Mouse (Mus musculus): ENCODE data around the gene Nt5m.
A peak's percentile ranks its signal among the peaks of the same experiment; 100 is the strongest.

Nt5m gene

GRCm38 (mm10) chr11:59839459-59840126 is 346 bp downstream of the Nt5m start, which contains the start of gene Cops3:
TSS of gene Cops3 (minus strand) at chr11:59839838.
- DNase-seq (ENCODE audit: low spot score) = peak; percentile 94

- DNase-seq (ENCODE audit: low spot score) = no peak
Observed at GRCm38 (mm10) chr11:59846311-59846710, 7.1 kb downstream of the Nt5m start.

GRCm38 (mm10) chr11:59847131-59847530 is 7.9 kb downstream of the Nt5m start:
- DNase-seq (ENCODE audit: low spot score) = peak; percentile 65

GRCm38 (mm10) chr11:59847891-59848884 is 8.9 kb downstream of the Nt5m start:
- peak; percentile 85 for DNase-seq (ENCODE audit: low spot score)

- no peak for DNase-seq (ENCODE audit: low spot score)
Observed at GRCm38 (mm10) chr11:59852865-59853264, 13.6 kb downstream of the Nt5m start.

- DNase-seq (ENCODE audit: low spot score) = no peak
Observed at GRCm38 (mm10) chr11:59860467-59860866, 21.2 kb downstream of the Nt5m start.

GRCm38 (mm10) chr11:59864316-59864715 is 25.1 kb downstream of the Nt5m start:
- DNase-seq (ENCODE audit: low spot score) = no peak

- no peak for DNase-seq (ENCODE audit: low spot score)
Observed at GRCm38 (mm10) chr11:59872124-59872523, 32.9 kb downstream of the Nt5m start.

GRCm38 (mm10) chr11:59880031-59880430 is 40.8 kb downstream of the Nt5m start:
- DNase-seq (ENCODE audit: low spot score) = peak; percentile 91

- DNase-seq (ENCODE audit: low spot score) = no peak
Observed at GRCm38 (mm10) chr11:59885217-59885986, 46.2 kb downstream of the Nt5m start.

GRCm38 (mm10) chr11:59886952-59887351 is 47.7 kb downstream of the Nt5m start:
- no peak for DNase-seq (ENCODE audit: low spot score)

GRCm38 (mm10) chr11:59888151-59888550 is 48.9 kb downstream of the Nt5m start:
- DNase-seq (ENCODE audit: low spot score) = no peak

- no peak for DNase-seq (ENCODE audit: low spot score)
Observed at GRCm38 (mm10) chr11:59891854-59892253, 52.6 kb downstream of the Nt5m start.

GRCm38 (mm10) chr11:59893153-59893788 is 54.0 kb downstream of the Nt5m start:
- DNase-seq (ENCODE audit: low spot score) = peak; percentile 73

GRCm38 (mm10) chr11:59894916-59895315 is 55.7 kb downstream of the Nt5m start:
- no peak for DNase-seq (ENCODE audit: low spot score)

- DNase-seq (ENCODE audit: low spot score) = no peak
Observed at GRCm38 (mm10) chr11:59895316-59895715, 56.1 kb downstream of the Nt5m start.

GRCm38 (mm10) chr11:59897981-59898599 is 58.8 kb downstream of the Nt5m start:
- DNase-seq (ENCODE audit: low spot score) = no peak

GRCm38 (mm10) chr11:59899711-59900685 is 60.8 kb downstream of the Nt5m start:
- DNase-seq (ENCODE audit: low spot score) = no peak

- no peak for DNase-seq (ENCODE audit: low spot score)
Observed at GRCm38 (mm10) chr11:59900995-59901394, 61.7 kb downstream of the Nt5m start.

Data from testis, postnatal 10 days (tissue).